Mouse (Mus musculus) layer of hippocampus, adult 6 months (tissue): ENCODE results near the gene Zfand2b. TPM values are rescaled to one million over a fixed set of nuclear protein-coding genes. Genes with fewer than 3 reads are reported as not detected.

Experiments used
- long read RNA-seq, 2 experiments: library from polyadenylated mRNA; unstranded; transcript quantifications; one replicate each; pipeline ENCODE4 v2.0.0; 2019 to 2020
- microRNA-seq: library from miRNA; unstranded; fragments of <30 nt; microRNA quantifications from one replicate; pipeline ENCODE4 v1.2.0, GENCODE M21; 2020
- polyA plus RNA-seq: library from polyadenylated mRNA; unstranded; fragments of <200 nt; fragmentation: Nextera tagmentation; gene quantifications from 2 replicates; pipeline ENCODE4 v1.2.3, GENCODE M21; 2021

Zfand2b gene
- polyA plus RNA-seq: 38.0 and 45.0 TPM in 2 replicates
- long read RNA-seq, experiment 1, transcript Zfand2b-201 (9 exons, 1,316 nt): minor isoform, 11 of 54 reads
- long read RNA-seq, experiment 1, transcript Zfand2b-204 (10 exons, 1,206 nt): major isoform, 27 of 54 reads
- long read RNA-seq, experiment 1, partial matches to known transcripts: 5 of 54 reads
- long read RNA-seq, experiment 1, other reads (novel, unspliced or antisense): 11 of 54 reads
- long read RNA-seq, experiment 2, transcript Zfand2b-204 (10 exons, 1,206 nt): major isoform, 40 of 79 reads
- long read RNA-seq, experiment 2, transcript Zfand2b-201 (9 exons, 1,316 nt): minor isoform, 10 of 79 reads
- long read RNA-seq, experiment 2, partial matches to known transcripts: 3 of 79 reads
- long read RNA-seq, experiment 2, other reads (novel, unspliced or antisense): 26 of 79 reads

DNA sequence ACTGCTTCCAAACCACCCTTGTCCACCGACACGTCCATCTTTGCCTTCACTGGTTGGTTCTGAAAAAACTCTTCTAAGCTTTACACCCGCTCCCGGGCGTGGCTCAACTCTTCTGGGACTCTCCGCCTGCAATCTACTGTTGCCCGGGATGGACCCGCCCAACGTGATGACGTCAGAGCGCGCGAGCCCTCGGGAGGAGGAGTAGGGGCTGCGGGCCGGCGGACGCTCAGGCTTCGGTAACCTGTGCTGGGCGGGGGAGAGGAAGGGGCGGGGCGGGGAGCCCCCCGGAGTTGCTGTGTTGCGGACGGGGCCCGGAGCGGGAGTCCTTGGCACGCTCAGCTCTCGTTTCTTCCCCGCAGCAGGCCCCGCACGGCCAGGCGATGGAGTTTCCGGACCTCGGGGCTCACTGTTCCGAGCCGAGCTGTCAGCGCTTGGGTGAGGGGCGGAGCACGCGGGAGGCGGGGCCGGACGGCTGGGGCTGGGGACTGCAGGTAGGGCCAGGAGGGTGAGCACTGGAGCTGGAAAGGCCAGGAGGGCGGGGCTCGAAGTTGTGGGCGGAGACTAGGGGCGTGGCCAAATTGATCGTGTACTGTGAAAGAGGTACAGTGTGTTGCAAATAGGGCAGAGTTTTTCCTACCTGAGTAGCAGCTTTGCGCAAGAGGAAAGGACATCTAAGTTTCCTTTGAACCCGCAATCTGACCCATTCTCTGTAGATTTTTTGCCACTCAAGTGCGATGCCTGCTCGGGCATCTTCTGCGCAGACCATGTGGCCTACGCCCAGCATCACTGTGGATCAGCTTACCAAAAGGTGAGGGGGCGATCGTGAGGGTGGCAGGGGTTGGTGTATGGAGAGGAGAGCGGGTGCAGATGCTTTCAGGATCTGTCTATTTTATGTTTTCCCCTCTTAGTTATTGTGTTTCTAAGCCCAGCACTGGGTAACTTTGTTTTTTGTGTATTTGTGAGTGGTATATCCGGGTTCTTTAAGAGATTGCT, at the start of gene Zfand2b:
Gene Zfand2b (plus strand): TSS at position 175 of the 993 bp plus-strand sequence.

DNA sequence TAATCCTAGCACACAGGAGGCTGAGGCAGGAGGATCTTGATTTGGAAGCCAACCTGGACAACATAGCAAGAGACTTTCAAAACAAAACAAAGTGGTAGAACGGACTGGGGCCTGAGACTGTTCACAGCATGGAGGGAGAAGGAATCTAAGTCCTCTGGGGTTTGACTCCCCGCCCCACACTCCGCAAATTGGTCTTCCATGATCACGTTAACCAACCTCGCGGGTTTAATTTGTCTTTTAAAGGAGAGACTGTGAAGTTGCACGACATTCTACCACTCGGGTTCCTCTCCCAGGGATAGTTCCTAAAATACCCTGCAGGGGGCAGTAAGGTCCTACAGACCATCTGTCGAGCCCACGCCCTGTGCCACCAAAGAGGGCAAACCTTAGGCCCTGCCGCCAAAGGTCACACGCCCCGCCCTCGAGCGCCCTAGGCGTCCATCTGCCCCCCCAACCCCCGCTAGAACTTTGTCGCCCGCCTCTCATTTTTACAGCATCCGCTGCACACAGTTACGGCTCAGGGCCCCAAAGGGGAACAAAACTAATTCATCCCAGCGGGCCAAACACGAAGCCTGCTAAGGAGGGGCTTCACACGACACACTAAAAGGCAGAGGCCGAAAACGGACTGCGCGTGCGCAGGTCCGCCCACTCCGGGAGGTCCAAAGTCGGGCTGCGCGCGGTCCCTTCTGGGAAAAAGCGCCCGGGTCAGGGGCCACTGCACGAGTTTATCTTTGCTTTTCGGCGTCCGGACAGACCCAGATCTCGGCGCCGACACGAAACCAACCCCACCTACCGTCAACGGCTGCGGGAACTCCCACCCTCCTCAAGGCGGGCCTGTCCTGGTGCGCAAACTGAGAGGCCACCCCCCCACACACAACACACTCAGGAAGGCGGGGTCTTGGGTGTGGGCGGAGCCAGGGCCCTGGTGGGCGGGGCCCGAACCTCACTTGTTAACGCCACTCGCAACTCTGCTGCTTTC, 43.8 kb upstream of the Zfand2b start, which contains the start of gene Nhej1:
Gene Nhej1 (minus strand): TSS at position 855 of the 976 bp plus-strand sequence.

DNA sequence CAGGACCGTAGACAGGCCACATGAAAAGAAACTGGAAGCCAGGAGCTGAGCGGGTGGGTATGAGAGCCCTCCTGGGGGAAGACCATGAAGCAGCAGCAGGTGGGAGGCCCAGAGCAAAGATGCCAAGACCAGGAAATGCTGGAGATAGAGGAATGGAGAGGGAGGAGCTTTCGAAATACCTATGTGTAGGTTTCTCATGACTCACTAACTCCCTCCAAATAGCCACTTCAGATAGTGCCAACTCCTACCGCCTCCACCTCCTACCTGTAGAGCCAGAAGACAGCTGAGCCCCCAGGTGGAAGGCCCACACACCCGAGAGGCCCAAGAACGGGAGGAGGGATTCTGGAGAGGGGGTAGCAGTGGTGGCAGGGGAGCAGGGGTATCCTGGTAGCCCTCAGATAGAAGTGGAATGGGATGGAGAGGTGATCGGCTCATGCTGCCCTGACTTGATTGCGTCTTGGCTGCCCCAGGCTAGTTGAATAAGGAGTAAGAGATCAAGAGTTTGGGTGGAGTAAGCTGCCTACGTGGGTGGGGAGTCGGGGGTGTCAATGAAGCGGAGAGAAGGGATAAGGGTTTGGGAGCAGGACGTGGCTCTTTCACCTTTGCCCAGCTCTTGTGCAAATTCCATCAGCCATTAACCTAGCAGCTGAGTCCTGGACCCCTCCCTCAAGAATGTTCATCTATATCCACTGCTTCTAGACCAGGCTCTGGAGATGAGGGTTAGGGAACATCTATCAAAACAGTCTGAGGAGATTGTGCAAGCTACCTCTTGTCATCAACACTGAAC, 34.8 kb upstream of the Zfand2b start, which contains the start of gene Slc23a3:
Gene Slc23a3 (minus strand): TSS at position 470 of the 787 bp plus-strand sequence.

DNA sequence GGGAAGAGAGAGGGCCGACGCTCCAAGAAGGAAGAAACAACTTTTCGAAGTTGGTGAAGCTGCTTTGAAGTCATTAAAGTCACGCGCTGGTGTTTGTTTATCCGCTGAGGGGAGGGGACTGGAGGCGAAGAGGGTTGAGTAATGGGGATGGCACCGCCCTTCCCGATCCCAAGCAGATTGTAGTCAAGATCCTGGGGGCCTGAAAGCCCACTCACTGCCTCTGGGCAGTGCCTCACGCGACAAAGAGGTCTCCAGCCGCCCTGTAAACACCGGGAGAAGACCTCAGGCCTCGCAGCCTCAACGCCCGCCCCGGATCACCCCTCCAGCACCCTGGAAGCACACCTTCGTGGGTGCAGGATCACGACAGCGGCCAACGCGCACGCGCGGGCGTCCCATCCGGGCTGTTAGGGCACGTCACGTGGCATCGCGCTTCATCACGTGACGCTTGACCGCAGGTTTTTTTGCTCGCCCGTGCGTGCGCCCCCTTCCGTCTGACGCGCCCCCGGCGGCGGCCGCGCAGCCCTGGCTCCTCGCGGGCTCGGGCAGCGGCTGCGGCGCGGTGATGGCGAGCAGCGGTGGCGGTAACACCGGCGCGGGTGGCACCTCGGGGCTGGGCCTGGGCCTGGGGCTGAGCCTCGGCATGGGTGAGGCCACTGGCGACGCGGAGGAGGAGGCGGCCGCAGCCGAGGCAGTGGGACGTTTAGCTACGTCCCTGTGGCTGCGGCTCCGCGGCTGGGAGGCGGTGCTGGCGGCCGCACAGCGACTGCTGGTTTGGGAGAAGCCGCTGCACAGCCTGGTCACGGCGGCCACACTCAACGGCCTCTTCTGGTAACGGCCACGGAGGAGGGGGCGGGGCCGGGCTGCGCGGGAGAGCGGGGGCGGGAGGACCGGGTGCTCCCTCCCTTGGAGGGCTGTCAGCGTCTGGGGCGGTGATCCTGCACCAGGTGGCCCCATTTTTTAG, 25.9 kb upstream of the Zfand2b start, which contains the start of the genes Cnppd1 and Retreg2:
Gene Cnppd1 (minus strand): TSS at position 411 of the 961 bp plus-strand sequence.
Gene Retreg2 (plus strand): TSS at position 478 of the 961 bp plus-strand sequence.

DNA sequence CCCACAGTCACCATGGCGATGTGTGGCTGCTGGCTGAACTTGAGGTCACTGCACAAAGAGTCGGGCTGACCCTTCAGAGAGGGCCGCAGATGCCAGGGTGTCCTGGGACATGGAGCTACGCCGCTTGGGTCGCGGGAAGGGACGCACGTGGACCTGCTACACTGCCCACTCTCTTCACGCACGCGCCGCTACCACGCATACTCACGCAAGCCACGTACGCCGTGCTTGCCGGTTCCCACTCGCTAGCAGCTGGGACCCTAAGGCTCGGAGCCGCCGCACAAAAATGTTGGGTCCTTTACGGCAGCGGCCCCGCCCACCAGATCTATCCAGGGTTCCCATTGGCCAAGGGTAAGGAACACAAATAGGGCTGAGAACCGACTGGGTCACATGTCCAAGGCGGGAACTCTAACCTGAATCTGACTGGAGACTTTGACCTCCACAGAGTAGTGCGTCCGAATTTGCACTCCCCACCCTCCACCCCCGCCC, 11.7 kb downstream of the Zfand2b start, which contains the start of gene Abcb6:
Gene Abcb6 (minus strand): TSS at position 288 of the 486 bp plus-strand sequence.

DNA sequence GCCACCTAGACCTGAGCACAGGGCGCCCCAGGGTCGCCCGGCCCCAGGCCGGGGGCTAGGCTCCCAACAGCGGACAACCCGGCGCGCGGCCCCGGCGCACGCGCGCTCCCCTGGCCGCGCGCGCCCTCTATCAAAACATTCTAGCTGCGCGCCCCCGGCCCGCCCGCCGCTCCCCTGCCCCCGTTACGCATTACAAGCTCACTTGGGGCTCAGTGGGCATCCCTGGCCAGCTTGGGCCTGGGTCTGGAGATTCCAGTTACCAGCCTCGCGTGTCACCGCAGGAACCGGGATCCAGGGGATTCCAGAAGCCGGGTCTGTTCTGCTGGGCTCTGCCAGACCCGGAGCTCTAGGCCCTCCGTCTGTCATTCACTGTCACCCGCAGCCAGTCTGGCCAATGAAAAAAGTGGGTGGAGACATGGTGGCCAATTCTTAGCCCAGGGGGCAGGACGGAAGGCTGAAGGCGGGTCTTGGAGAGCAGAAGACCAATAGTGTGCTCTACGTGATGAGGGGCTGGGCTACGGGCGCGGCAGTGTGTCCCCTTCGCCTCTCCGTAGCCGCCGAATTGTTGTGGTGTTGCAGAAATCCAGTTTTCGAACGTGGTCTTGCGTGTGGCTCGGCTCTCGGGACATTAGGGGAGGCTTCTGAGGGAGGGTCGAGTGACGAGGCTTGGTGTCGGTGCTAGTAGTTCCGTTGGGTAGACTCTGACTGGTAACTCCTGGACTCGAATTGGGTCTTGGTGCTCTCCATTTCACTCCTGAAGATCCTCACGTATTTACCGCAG, 23.4 kb downstream of the Zfand2b start, which contains the start of the genes Ankzf1 and Atg9a:
Gene Ankzf1 (plus strand): TSS at position 530 of the 781 bp plus-strand sequence.
Gene Atg9a (minus strand): TSS at position 575 of the 781 bp plus-strand sequence.

DNA sequence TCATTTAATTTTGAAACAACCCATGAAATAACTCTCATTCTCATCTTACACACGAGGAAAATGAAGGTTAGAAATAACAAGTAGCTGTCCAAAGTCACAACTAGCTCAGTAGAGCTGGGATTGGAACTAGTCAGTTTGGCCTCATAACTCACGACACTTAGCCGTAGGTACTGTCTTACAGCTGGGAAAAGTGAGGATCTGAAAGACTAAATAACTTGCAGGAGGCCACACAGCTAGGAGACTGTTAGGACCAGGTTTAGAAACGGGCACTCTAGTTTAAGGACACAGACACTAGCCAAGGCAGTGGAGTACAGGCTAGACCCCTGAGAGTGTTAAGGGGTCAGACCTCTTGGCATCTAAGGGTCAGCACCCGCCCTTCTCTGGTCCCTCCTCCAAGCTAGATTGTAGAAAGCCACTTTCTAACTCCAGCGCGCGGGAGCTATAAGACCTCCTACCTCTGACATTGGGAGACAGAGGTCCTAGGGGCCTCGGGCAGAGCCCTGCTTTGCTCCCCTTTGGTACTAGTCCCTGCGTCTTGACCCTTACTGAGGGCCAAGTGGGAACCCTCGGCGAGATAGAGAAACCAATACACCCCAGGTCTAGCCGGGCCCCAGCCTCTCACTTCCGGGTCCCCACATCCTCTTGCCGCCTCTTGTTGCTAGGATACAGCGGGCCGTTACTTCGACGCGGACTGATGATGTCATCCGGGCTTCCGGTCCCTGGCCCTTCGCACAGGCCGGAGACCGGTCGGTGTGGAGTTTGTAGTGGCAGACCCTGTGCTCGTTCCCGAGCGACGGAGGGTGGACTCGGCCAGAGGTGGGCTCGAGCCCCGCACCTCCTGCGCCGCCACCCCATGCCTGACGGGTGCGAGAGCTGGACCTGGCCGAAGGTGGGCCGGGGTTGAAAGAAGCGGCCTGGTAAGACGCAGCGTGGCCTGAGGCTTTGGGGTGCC, 42.0 kb downstream of the Zfand2b start, which contains the start of the genes Glb1l and Stk16:
Gene Glb1l (minus strand): TSS at position 678 of the 952 bp plus-strand sequence.
Gene Stk16 (plus strand): TSS at position 703 of the 952 bp plus-strand sequence.

DNA sequence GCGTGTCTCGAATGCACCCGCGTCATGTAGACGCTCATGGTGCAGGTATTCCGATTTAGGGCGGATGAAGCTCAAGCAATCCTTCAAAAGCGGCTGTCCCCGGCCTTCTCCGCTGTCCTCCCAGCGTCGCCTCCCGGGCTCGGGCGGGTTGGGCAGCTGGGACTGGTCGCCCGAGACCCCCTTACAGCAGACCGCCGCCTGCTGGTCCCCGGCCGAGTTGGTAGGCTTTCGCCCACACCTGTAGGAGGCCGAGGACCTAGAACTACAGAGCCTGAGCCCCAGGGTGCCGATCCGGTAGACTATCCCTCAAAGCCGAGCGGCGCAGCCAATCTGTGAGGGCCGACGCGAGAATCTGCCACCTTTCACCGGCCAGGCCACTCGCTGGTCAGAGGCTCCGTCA, 51.1 kb downstream of the Zfand2b start, which contains the start of gene Tuba4a:
Gene Tuba4a (minus strand): TSS at position 335 of the 400 bp plus-strand sequence.

Small RNA genes lying within 50 kb of the gene (microRNA-seq; reads per million reads assigned to microRNA genes)
- not detected for gene Gm27943

Other genes with a start within 250 kb of the Zfand2b start
- gene Cfap65, start 233.0 kb upstream of the Zfand2b start, polyA plus RNA-seq: 0.83 and 1.5 TPM in 2 replicates
- gene Ihh, start 217.0 kb upstream of the Zfand2b start, polyA plus RNA-seq: 0.14 TPM in 1 of 2 replicates, not detected in the other
- gene Nhej1, start 43.4 kb upstream of the Zfand2b start, polyA plus RNA-seq: 3.3 and 3.6 TPM in 2 replicates
- 1.0 and 1.5 TPM in 2 replicates for gene Slc23a3, start 34.8 kb upstream of the Zfand2b start, polyA plus RNA-seq
- 7.4 and 10.8 TPM in 2 replicates for gene Cnppd1, start 25.9 kb upstream of the Zfand2b start, polyA plus RNA-seq
- 70.3 and 86.5 TPM in 2 replicates for gene Retreg2, start 25.9 kb upstream of the Zfand2b start, polyA plus RNA-seq
- 12.8 and 13.0 TPM in 2 replicates for gene Abcb6, start 11.7 kb downstream of the Zfand2b start, polyA plus RNA-seq
- gene Ankzf1, start 23.5 kb downstream of the Zfand2b start, polyA plus RNA-seq: 9.8 and 11.1 TPM in 2 replicates
- gene Atg9a, start 23.6 kb downstream of the Zfand2b start, polyA plus RNA-seq: 44.9 and 48.7 TPM in 2 replicates
- gene Glb1l, start 42.2 kb downstream of the Zfand2b start, polyA plus RNA-seq: 2.3 and 3.4 TPM in 2 replicates
- 78.9 and 82.4 TPM in 2 replicates for gene Stk16, start 42.2 kb downstream of the Zfand2b start, polyA plus RNA-seq
- gene Tuba4a, start 51.2 kb downstream of the Zfand2b start, polyA plus RNA-seq: 181 and 191 TPM in 2 replicates
- gene A630095N17Rik, start 63.5 kb downstream of the Zfand2b start, polyA plus RNA-seq: not detected in 2 replicates
- 46.9 and 49.3 TPM in 2 replicates for gene Dnajb2, start 67.8 kb downstream of the Zfand2b start, polyA plus RNA-seq
- 65.6 and 80.8 TPM in 2 replicates for gene Ptprn, start 95.9 kb downstream of the Zfand2b start, polyA plus RNA-seq
- gene Resp18, start 109.8 kb downstream of the Zfand2b start, polyA plus RNA-seq: 215 and 219 TPM in 2 replicates
- gene Dnpep, start 149.3 kb downstream of the Zfand2b start, polyA plus RNA-seq: 68.5 and 77.2 TPM in 2 replicates
- 1.2 TPM in 2 replicates for gene Des, start 191.7 kb downstream of the Zfand2b start, polyA plus RNA-seq
- 50.9 and 52.6 TPM in 2 replicates for gene Speg, start 206.7 kb downstream of the Zfand2b start, polyA plus RNA-seq